Mouse (Mus musculus): ENCODE results near the gene Rab5if.
"Not testable (repeated sequence)": the region's sequence is repeated elsewhere in the genome, so short reads cannot be mapped to it uniquely, and the experiment has no call there.

The Rab5if gene

DNA sequence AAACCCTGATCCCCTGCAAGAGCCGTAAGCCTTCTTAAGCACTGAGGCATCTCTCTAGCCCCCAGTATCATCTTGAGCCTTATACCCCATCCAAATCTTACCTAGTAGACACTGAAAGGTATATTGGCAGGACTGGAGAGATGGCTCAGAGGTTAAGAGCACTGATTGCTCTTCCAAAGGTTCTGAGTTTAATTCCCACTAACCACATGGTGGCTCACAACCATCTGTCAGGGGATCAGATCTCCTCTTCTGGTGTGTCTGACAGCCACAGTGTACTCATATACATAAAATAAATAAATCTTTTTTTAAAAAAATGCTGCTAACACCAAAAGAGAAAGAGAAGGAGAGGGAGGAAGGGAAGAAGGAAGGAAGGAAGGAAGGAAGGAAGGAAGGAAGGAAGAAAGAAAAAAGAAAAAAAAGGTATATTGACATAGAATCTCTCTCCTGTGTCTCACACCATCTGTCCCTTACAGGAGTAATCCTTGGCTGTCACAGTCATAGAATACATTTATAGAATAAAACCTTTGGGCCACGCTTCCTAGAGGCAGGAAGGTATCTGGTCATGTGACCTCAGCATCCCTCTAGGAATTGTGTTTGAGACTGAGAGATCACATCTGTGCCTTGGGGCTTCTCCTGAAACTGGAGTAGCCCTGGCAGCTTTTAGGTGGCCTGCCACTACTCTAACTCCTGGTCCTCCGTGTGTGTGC, 53.6 kb downstream of the Rab5if start:
- DNase-seq (ENCODE audit: low read depth, low spot score): no peak
- no peaks in the 10 kb centered on the region for H3K36me3 ChIP-seq (ENCODE audit: control insufficient read depth, insufficient read depth, low read length, poor library complexity, severe bottlenecking)
- no peaks in the 10 kb centered on the region for H3K27me3 ChIP-seq (ENCODE audit: control insufficient read depth, insufficient read depth, low read length, poor library complexity, severe bottlenecking)

DNA sequence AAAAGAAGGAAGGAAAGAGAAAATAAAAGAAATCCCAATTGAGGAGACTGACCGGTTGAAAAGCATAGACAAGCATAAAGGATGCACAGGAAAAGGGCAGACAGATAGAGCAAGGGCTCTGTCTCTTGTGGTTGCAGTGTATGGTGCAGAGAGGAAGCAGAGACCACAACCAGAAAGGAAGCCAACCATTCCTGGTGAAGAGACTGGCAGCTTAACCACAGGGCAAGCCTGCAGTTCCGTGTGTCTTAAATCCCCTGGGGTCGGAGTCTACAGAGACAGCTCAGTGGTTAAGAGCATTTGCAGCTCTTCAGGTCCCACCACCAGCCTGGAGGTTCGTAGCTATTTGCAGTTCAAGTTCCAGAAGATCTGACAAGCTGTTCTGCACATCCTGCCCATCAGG, 55.6 kb downstream of the Rab5if start:
- Histone ChIP-seq H3K27me3 (ENCODE audit: control insufficient read depth, insufficient read depth, low read length, poor library complexity, severe bottlenecking) (no peaks in the 10 kb centered on the region), H3K36me3 (ENCODE audit: control insufficient read depth, insufficient read depth, low read length, poor library complexity, severe bottlenecking) (no peaks in the 10 kb centered on the region)
- DNase-seq (ENCODE audit: low read depth, low spot score): peak; percentile 55

DNA sequence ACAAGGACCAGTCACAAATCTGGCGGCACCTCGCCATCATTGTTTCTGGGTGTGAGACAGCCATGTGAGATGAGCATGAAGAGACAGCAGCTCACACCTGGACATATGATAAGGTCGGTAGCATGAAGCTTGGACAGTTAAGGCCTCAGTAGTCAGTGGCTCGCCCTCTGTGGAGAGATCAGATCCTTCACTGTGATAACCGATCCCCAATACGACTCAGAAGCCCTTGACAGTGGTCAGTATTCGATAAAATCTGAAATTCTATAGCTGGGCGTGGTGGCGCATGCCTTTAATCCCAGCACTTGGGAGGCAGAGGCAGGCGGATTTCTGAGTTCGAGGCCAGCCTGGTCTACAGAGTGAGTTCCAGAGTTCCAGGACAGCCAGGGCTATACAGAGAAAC, 56.3 kb downstream of the Rab5if start:
- H3K36me3 ChIP-seq (ENCODE audit: control insufficient read depth, insufficient read depth, low read length, poor library complexity, severe bottlenecking); H3K27me3 ChIP-seq (ENCODE audit: control insufficient read depth, insufficient read depth, low read length, poor library complexity, severe bottlenecking); DNase-seq (ENCODE audit: low read depth, low spot score): not testable (repeated sequence)

DNA sequence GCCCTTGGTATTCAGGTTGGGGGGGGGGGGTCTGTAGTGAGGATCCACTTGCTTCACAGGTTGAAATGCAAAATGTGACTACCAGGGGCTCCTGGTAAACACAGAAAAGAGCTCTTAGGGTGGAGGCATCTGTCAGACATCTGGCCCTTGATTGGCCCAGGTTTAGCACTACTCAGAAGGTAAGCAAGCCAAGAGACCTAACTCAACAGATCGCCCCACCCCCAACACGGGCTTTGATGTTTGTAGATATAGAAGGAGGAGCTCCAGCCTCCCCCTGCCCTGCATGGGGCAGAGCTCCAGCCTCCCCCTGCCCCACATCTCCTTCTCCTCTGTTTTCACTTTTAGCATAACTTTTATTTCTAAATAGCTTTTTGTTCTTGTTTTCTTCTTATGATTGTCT, 56.9 kb downstream of the Rab5if start:
- Histone ChIP-seq H3K27me3 (ENCODE audit: control insufficient read depth, insufficient read depth, low read length, poor library complexity, severe bottlenecking) (no peaks in the 10 kb centered on the region), H3K36me3 (ENCODE audit: control insufficient read depth, insufficient read depth, low read length, poor library complexity, severe bottlenecking) (no peaks in the 10 kb centered on the region)
- DNase-seq (ENCODE audit: low read depth, low spot score): no peak

DNA sequence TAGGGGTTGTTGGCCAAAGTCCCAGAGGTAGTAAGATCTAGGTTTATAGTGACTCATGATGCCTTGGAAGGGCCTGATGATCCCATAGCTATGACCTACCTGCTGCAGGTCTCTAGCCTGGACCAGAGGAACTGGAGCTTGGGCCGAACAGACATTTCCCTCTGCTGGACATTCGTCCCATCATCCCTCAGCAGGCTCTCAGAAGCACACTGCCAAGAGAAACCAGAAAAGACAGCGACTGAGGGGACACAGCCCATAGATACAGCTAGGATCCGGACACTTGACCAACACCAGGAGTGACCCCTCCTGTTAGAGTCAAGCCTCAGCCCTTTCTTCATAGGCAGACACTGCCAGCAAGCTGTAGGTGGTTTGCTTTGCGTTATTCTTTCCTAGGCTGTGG, 60.1 kb downstream of the Rab5if start:
- no peaks in the 10 kb centered on the region for H3K27me3 ChIP-seq (ENCODE audit: control insufficient read depth, insufficient read depth, low read length, poor library complexity, severe bottlenecking)
- H3K36me3 ChIP-seq (ENCODE audit: control insufficient read depth, insufficient read depth, low read length, poor library complexity, severe bottlenecking): peaks cover 2% of the 10 kb centered on the region; the same call in 1 of the 2 replicates
- DNase-seq (ENCODE audit: low read depth, low spot score): no peak
